Mouse (Mus musculus): ENCODE measurements around the gene Rps11. TPM values are rescaled to one million over a fixed set of nuclear protein-coding genes. Genes with fewer than 3 reads are reported as not detected.
A peak's percentile ranks its signal among the peaks of the same experiment; 100 is the strongest.

Rps11 gene
- polyA plus RNA-seq, 1 experiment from 2014 or later, result 1,576 TPM

- Histone ChIP-seq H3K27ac (no peak overlapping the region), H3K9me3 (peaks cover 3% of the 10 kb centered on the region; the same call in 1 of the 2 replicates), H3K4me1 (replicated peaks) (peaks cover 15% of the 10 kb centered on the region; the same call in 1 of the 2 replicates), H3K4me2 (peak overlapping the region; percentile 70; the same call in 1 of the 2 replicates), H3K27me3 (peaks cover 58% of the 10 kb centered on the region), H3K36me3 (peaks cover 27% of the 10 kb centered on the region), H3K9ac (replicated peaks) (no peak overlapping the region; the same call in 1 of the 2 replicates), H3K4me3 (replicated peaks) (no peak overlapping the region)
- ATAC-seq (ENCODE audit: insufficient number of reproducible peaks, insufficient read depth, low FRiP score, low TSS enrichment, low read depth), result no peak
- WGBS, result 72% methylated on average over 9 of the region's 9 CpGs
Observed at GRCm38 (mm10) chr7:45162996-45163615, 38.9 kb upstream of the Rps11 start.

GRCm38 (mm10) chr7:45162551-45162950 lies 38.3 kb upstream of the Rps11 start:
- H3K4me1 ChIP-seq (replicated peaks), result peaks cover 15% of the 10 kb centered on the region; the same call in 1 of the 2 replicates
- H3K9ac ChIP-seq (replicated peaks), result no peak overlapping the region; the same call in 1 of the 2 replicates
- H3K27me3 ChIP-seq, result peaks cover 53% of the 10 kb centered on the region
- H3K36me3 ChIP-seq, result peaks cover 33% of the 10 kb centered on the region
- no peak overlapping the region for H3K27ac ChIP-seq
- WGBS, result 28% methylated on average over 6 of the region's 6 CpGs
- peak overlapping the region; percentile 70 for H3K4me2 ChIP-seq
- peaks cover 3% of the 10 kb centered on the region; the same call in 1 of the 2 replicates for H3K9me3 ChIP-seq
- ATAC-seq (ENCODE audit: insufficient number of reproducible peaks, insufficient read depth, low FRiP score, low TSS enrichment, low read depth), result peak; percentile 48
- peak overlapping the region; percentile 40 for H3K4me3 ChIP-seq (replicated peaks)

- peak; percentile 88 for ATAC-seq (ENCODE audit: insufficient number of reproducible peaks, insufficient read depth, low FRiP score, low TSS enrichment, low read depth)
- Histone ChIP-seq H3K36me3 (peaks cover 39% of the 10 kb centered on the region), H3K4me1 (replicated peaks) (peaks cover 15% of the 10 kb centered on the region; the same call in 1 of the 2 replicates), H3K4me3 (replicated peaks) (peak overlapping the region; percentile 40), H3K27me3 (peaks cover 46% of the 10 kb centered on the region), H3K9ac (replicated peaks) (no peak overlapping the region; the same call in 1 of the 2 replicates), H3K9me3 (peaks cover 2% of the 10 kb centered on the region; the same call in 1 of the 2 replicates), H3K4me2 (peak overlapping the region; percentile 70), H3K27ac (no peak overlapping the region)
- WGBS, result 4% methylated on average over 35 of the region's 35 CpGs
Observed at GRCm38 (mm10) chr7:45161612-45162473, 37.6 kb upstream of the Rps11 start.

- Histone ChIP-seq H3K27me3 (peaks cover 36% of the 10 kb centered on the region), H3K9me3 (no peaks in the 10 kb centered on the region), H3K4me1 (replicated peaks) (peaks cover 15% of the 10 kb centered on the region; the same call in 1 of the 2 replicates), H3K4me3 (replicated peaks) (no peak overlapping the region), H3K4me2 (no peak overlapping the region), H3K27ac (no peak overlapping the region), H3K36me3 (peaks cover 44% of the 10 kb centered on the region), H3K9ac (replicated peaks) (no peak overlapping the region)
- no peak for ATAC-seq (ENCODE audit: insufficient number of reproducible peaks, insufficient read depth, low FRiP score, low TSS enrichment, low read depth)
- 96% methylated on average over 3 of the region's 3 CpGs for WGBS
Observed at GRCm38 (mm10) chr7:45160866-45161265, 36.6 kb upstream of the Rps11 start.

GRCm38 (mm10) chr7:45160316-45160800 lies 36.1 kb upstream of the Rps11 start:
- Histone ChIP-seq H3K27me3 (peaks cover 31% of the 10 kb centered on the region), H3K9me3 (no peaks in the 10 kb centered on the region), H3K36me3 (peaks cover 45% of the 10 kb centered on the region), H3K4me1 (replicated peaks) (peaks cover 18% of the 10 kb centered on the region; the same call in 1 of the 2 replicates), H3K4me3 (replicated peaks) (no peak overlapping the region), H3K27ac (no peak overlapping the region), H3K4me2 (no peak overlapping the region), H3K9ac (replicated peaks) (no peak overlapping the region)
- no peak for ATAC-seq (ENCODE audit: insufficient number of reproducible peaks, insufficient read depth, low FRiP score, low TSS enrichment, low read depth)
- 95% methylated on average over 6 of the region's 6 CpGs for WGBS

GRCm38 (mm10) chr7:45158991-45159390 lies 34.8 kb upstream of the Rps11 start:
- Histone ChIP-seq H3K9ac (replicated peaks) (no peak overlapping the region), H3K36me3 (peaks cover 45% of the 10 kb centered on the region), H3K4me1 (replicated peaks) (peaks cover 23% of the 10 kb centered on the region), H3K4me2 (no peak overlapping the region), H3K9me3 (no peaks in the 10 kb centered on the region), H3K27ac (no peak overlapping the region), H3K27me3 (peaks cover 17% of the 10 kb centered on the region), H3K4me3 (replicated peaks) (no peak overlapping the region)
- WGBS, result 91% methylated on average over 6 of the region's 6 CpGs
- ATAC-seq (ENCODE audit: insufficient number of reproducible peaks, insufficient read depth, low FRiP score, low TSS enrichment, low read depth), result no peak

- Histone ChIP-seq H3K9ac (replicated peaks) (no peak overlapping the region), H3K9me3 (no peaks in the 10 kb centered on the region), H3K4me2 (no peak overlapping the region), H3K4me3 (replicated peaks) (no peak overlapping the region), H3K36me3 (peaks cover 45% of the 10 kb centered on the region), H3K4me1 (replicated peaks) (peaks cover 22% of the 10 kb centered on the region), H3K27ac (no peak overlapping the region), H3K27me3 (peaks cover 2% of the 10 kb centered on the region)
- 88% methylated on average over 14 of the region's 14 CpGs for WGBS
- ATAC-seq (ENCODE audit: insufficient number of reproducible peaks, insufficient read depth, low FRiP score, low TSS enrichment, low read depth), result no peak
Observed at GRCm38 (mm10) chr7:45157459-45157858, 33.2 kb upstream of the Rps11 start.

GRCm38 (mm10) chr7:45156206-45156605 lies 32.0 kb upstream of the Rps11 start:
- Histone ChIP-seq H3K9ac (replicated peaks) (no peak overlapping the region), H3K4me3 (replicated peaks) (no peak overlapping the region), H3K36me3 (peaks cover 45% of the 10 kb centered on the region), H3K27me3 (no peaks in the 10 kb centered on the region), H3K27ac (no peak overlapping the region), H3K9me3 (no peaks in the 10 kb centered on the region), H3K4me2 (no peak overlapping the region), H3K4me1 (replicated peaks) (peaks cover 18% of the 10 kb centered on the region)
- WGBS, result 94% methylated on average over 15 of the region's 15 CpGs
- no peak for ATAC-seq (ENCODE audit: insufficient number of reproducible peaks, insufficient read depth, low FRiP score, low TSS enrichment, low read depth)

GRCm38 (mm10) chr7:45155590-45155989 lies 31.4 kb upstream of the Rps11 start:
- Histone ChIP-seq H3K4me1 (replicated peaks) (peaks cover 24% of the 10 kb centered on the region), H3K4me2 (no peak overlapping the region; the same call in 1 of the 2 replicates), H3K27ac (no peak overlapping the region), H3K9ac (replicated peaks) (0 out of 2 replicates have a peak overlapping the region, but pooled peaks have one; percentile 14), H3K27me3 (no peaks in the 10 kb centered on the region), H3K9me3 (no peaks in the 10 kb centered on the region), H3K36me3 (peaks cover 43% of the 10 kb centered on the region), H3K4me3 (replicated peaks) (no peak overlapping the region)
- ATAC-seq (ENCODE audit: insufficient number of reproducible peaks, insufficient read depth, low FRiP score, low TSS enrichment, low read depth), result no peak
- WGBS, result 83% methylated on average over 9 of the region's 9 CpGs

- Histone ChIP-seq H3K4me2 (peak overlapping the region; percentile 76), H3K27ac (no peak overlapping the region), H3K4me3 (replicated peaks) (peak overlapping the region; percentile 64), H3K9me3 (no peaks in the 10 kb centered on the region), H3K27me3 (no peaks in the 10 kb centered on the region), H3K9ac (replicated peaks) (0 out of 2 replicates have a peak overlapping the region, but pooled peaks have one; percentile 81), H3K36me3 (peaks cover 38% of the 10 kb centered on the region), H3K4me1 (replicated peaks) (peaks cover 30% of the 10 kb centered on the region)
- ATAC-seq (ENCODE audit: insufficient number of reproducible peaks, insufficient read depth, low FRiP score, low TSS enrichment, low read depth), result no peak
- 79% methylated on average over 12 of the region's 12 CpGs for WGBS
Observed at GRCm38 (mm10) chr7:45154993-45155514, 30.8 kb upstream of the Rps11 start.
